In genomic region chr1:167246976-167247375, GRCm38 (mm10) we compare ENCODE assay signal across 8 mouse cellular contexts. TPM values are rescaled to one million over a fixed set of nuclear protein-coding genes. Genes with fewer than 3 reads are reported as not detected.
DNase-seq lines count a peak whose midpoint lies in the region; ATAC-seq and TF ChIP-seq lines count a peak whose summit lies in the region.

No protein-coding gene starts in this region.

- no peak for ATAC-seq in midbrain, postnatal 0 days (ENCODE audit: low FRiP score)
- ATAC-seq in midbrain, embryonic 16.5 days, result no peak
- ATAC-seq in liver, postnatal 0 days, result peak; percentile 58
- ATAC-seq in stomach, postnatal 0 days (ENCODE audit: low FRiP score, low TSS enrichment), result no peak

- H3K27ac ChIP-seq in midbrain, postnatal 0 days (ENCODE audit: low read depth, low read length), result no peak overlapping the region
- no peak overlapping the region for H3K27ac ChIP-seq in midbrain, embryonic 16.5 days (ENCODE audit: low read length)
- H3K27ac ChIP-seq in liver, postnatal 0 days (ENCODE audit: low read depth), result 0 out of 2 replicates have a peak overlapping the region, but pooled peaks have one; percentile 18
- H3K27ac ChIP-seq in stomach, postnatal 0 days (replicated peaks), result no peak overlapping the region
- H3K27ac ChIP-seq in midbrain, embryonic 10.5 days (replicated peaks), result no peak overlapping the region

- peak; percentile 87 for TF ChIP-seq EP300 in liver, postnatal 0 days (IDR thresholded peaks at IDR 0.05; ENCODE audit: low read depth)
- peak; percentile 50 for TF ChIP-seq EP300 in stomach, postnatal 0 days (optimal IDR thresholded peaks at IDR 0.05)

- WGBS in midbrain, postnatal 0 days, result 59% methylated on average over 8 of the region's 8 CpGs
- 67% methylated on average over 8 of the region's 8 CpGs for WGBS in midbrain, embryonic 16.5 days
- 10% methylated on average over 8 of the region's 8 CpGs for WGBS in liver, postnatal 0 days (ENCODE audit: insufficient replicate concordance)
- 10% methylated on average over 8 of the region's 8 CpGs for WGBS in stomach, postnatal 0 days
- 89% methylated on average over 8 of the region's 8 CpGs for WGBS in midbrain, embryonic 10.5 days

- no peaks in the 10 kb centered on the region for H3K36me3 ChIP-seq in midbrain, postnatal 0 days (ENCODE audit: insufficient read depth, low read length)
- H3K36me3 ChIP-seq in midbrain, embryonic 16.5 days (ENCODE audit: control insufficient read depth, insufficient read depth, low read length), result no peaks in the 10 kb centered on the region
- no peaks in the 10 kb centered on the region for H3K36me3 ChIP-seq in liver, postnatal 0 days (replicated peaks; ENCODE audit: insufficient read depth, low read length)
- H3K36me3 ChIP-seq in stomach, postnatal 0 days (ENCODE audit: control insufficient read depth, insufficient read depth, low read length), result no peaks in the 10 kb centered on the region
- H3K36me3 ChIP-seq in midbrain, embryonic 10.5 days, result no peaks in the 10 kb centered on the region

- H3K4me3 ChIP-seq in midbrain, postnatal 0 days (ENCODE audit: low read depth, low read length), result no peak overlapping the region
- no peak overlapping the region for H3K4me3 ChIP-seq in midbrain, embryonic 16.5 days (ENCODE audit: low read depth, low read length)
- H3K4me3 ChIP-seq in liver, postnatal 0 days (ENCODE audit: low read depth, low read length), result no peak overlapping the region
- no peak overlapping the region for H3K4me3 ChIP-seq in stomach, postnatal 0 days (ENCODE audit: low read depth, low read length)
- no peak overlapping the region for H3K4me3 ChIP-seq in midbrain, embryonic 10.5 days

- no peaks in the 10 kb centered on the region for H3K9me3 ChIP-seq in midbrain, postnatal 0 days (ENCODE audit: low read length)
- no peaks in the 10 kb centered on the region for H3K9me3 ChIP-seq in midbrain, embryonic 16.5 days (replicated peaks; ENCODE audit: control insufficient read depth, low read length, poor library complexity, severe bottlenecking)
- H3K9me3 ChIP-seq in liver, postnatal 0 days (ENCODE audit: low read length), result no peaks in the 10 kb centered on the region
- H3K9me3 ChIP-seq in stomach, postnatal 0 days (ENCODE audit: control insufficient read depth, low read length), result no peaks in the 10 kb centered on the region
- no peaks in the 10 kb centered on the region for H3K9me3 ChIP-seq in midbrain, embryonic 10.5 days (replicated peaks)

- H3K9ac ChIP-seq in midbrain, postnatal 0 days (replicated peaks; ENCODE audit: low read length, poor library complexity, severe bottlenecking), result no peak overlapping the region
- H3K9ac ChIP-seq in midbrain, embryonic 16.5 days (ENCODE audit: low read depth, low read length), result no peak overlapping the region
- no peak overlapping the region for H3K9ac ChIP-seq in liver, postnatal 0 days (replicated peaks)
- no peak overlapping the region for H3K9ac ChIP-seq in stomach, postnatal 0 days (ENCODE audit: low read length)

- no peak overlapping the region for H3K4me2 ChIP-seq in midbrain, postnatal 0 days (ENCODE audit: low read depth, low read length, poor library complexity, severe bottlenecking)
- no peak overlapping the region for H3K4me2 ChIP-seq in midbrain, embryonic 16.5 days (ENCODE audit: low read length)
- H3K4me2 ChIP-seq in liver, postnatal 0 days (ENCODE audit: low read depth, low read length), result peak overlapping the region; percentile 3; the same call in 1 of the 2 replicates
- H3K4me2 ChIP-seq in stomach, postnatal 0 days (replicated peaks; ENCODE audit: low read depth), result no peak overlapping the region

- TF ChIP-seq CTCF in midbrain, postnatal 0 days (IDR thresholded peaks at IDR 0.05), result no peak
- TF ChIP-seq CTCF in liver, postnatal 0 days (IDR thresholded peaks at IDR 0.05; ENCODE audit: low read depth), result no peak
- TF ChIP-seq CTCF in stomach, postnatal 0 days (IDR thresholded peaks at IDR 0.05; ENCODE audit: low read depth), result no peak

- peak; percentile 40 for DNase-seq in midbrain, postnatal 0 days (ENCODE audit: low spot score)
- DNase-seq in adrenal gland, postnatal 10 days, result peak; percentile 88
- peak; percentile 74 for DNase-seq in heart, adult 8-10 months (ENCODE audit: low spot score)
- DNase-seq in liver, postnatal 0 days, result peak; percentile 80
- DNase-seq in stomach, postnatal 0 days (ENCODE audit: low spot score), result peak; percentile 65
- DNase-seq in midbrain, embryonic 10.5 days (ENCODE audit: low spot score), result no peak
- DNase-seq in layer of hippocampus, postnatal 36 days, result no peak

- H3K4me1 ChIP-seq in midbrain, postnatal 0 days (ENCODE audit: insufficient read depth, low read length), result peaks cover 4% of the 10 kb centered on the region; the same call in 1 of the 2 replicates
- H3K4me1 ChIP-seq in midbrain, embryonic 16.5 days (ENCODE audit: control insufficient read depth, insufficient read depth, low read length), result peaks cover 10% of the 10 kb centered on the region
- peaks cover 58% of the 10 kb centered on the region for H3K4me1 ChIP-seq in liver, postnatal 0 days (ENCODE audit: insufficient read depth)
- peaks cover 9% of the 10 kb centered on the region for H3K4me1 ChIP-seq in stomach, postnatal 0 days (replicated peaks; ENCODE audit: control insufficient read depth, insufficient read depth)
- H3K4me1 ChIP-seq in midbrain, embryonic 10.5 days, result peaks cover 65% of the 10 kb centered on the region

- H3K27me3 ChIP-seq in midbrain, postnatal 0 days (ENCODE audit: insufficient read depth, low read length), result no peaks in the 10 kb centered on the region
- no peaks in the 10 kb centered on the region for H3K27me3 ChIP-seq in midbrain, embryonic 16.5 days (ENCODE audit: control insufficient read depth, insufficient read depth, low read depth, low read length)
- H3K27me3 ChIP-seq in liver, postnatal 0 days (ENCODE audit: insufficient read depth, low read length), result no peaks in the 10 kb centered on the region
- H3K27me3 ChIP-seq in stomach, postnatal 0 days (ENCODE audit: control insufficient read depth, insufficient read depth, low read length), result no peaks in the 10 kb centered on the region
- H3K27me3 ChIP-seq in midbrain, embryonic 10.5 days (ENCODE audit: low read depth, poor library complexity, severe bottlenecking), result no peaks in the 10 kb centered on the region

RNA-seq across cellular contexts. Expression of gene Uck2, which starts 38.1 kb away (rescaled TPM):
- 54.4 and 74.2 TPM in 2 replicates for total RNA-seq in midbrain, postnatal 0 days (2014; rRNA removed)
- polyA plus RNA-seq in midbrain, postnatal 0 days (2015; fragmentation: Nextera tagmentation; extraction: Ambion mirVana), result 32.7 and 42.7 TPM in 2 replicates
- 48.9 and 52.3 TPM in 2 replicates for polyA plus RNA-seq in midbrain, embryonic 16.5 days (2015; fragmentation: Nextera tagmentation; extraction: Ambion mirVana)
- total RNA-seq in adrenal gland, postnatal 10 days (2021), result 10 to 100 TPM; 51.6 to 53.4 TPM
- total RNA-seq in heart, adult 8-10 months (2022), result 10 to 100 TPM; 38.7 to 50.3 (median 43.4) TPM
- 18.6 and 20.9 TPM in 2 replicates for polyA plus RNA-seq in liver, postnatal 0 days (2015; fragmentation: Nextera tagmentation; extraction: Ambion mirVana)
- polyA plus RNA-seq in stomach, postnatal 0 days (2015; fragmentation: Nextera tagmentation; extraction: Ambion mirVana), result 49.4 and 52.5 TPM in 2 replicates
- 101 and 109 TPM in 2 replicates for polyA plus RNA-seq in midbrain, embryonic 10.5 days (2016; fragmentation: Nextera tagmentation; extraction: Ambion mirVana)
- total RNA-seq in layer of hippocampus, postnatal 36 days (2021), result 10 to 100 TPM; 38.1 to 39.7 TPM

Comparison
In these comparisons a context has a peak if more than half of its experiments do, and no peak if none do; other contexts are left out.
1. DNase-seq: peak in midbrain, postnatal 0 days (single experiment), adrenal gland, postnatal 10 days (single experiment), heart, adult 8-10 months (single experiment), liver, postnatal 0 days (single experiment) and stomach, postnatal 0 days (single experiment); none in midbrain, embryonic 10.5 days (single experiment) and layer of hippocampus, postnatal 36 days (0 of 2).